Mouse (Mus musculus) forebrain, embryonic 12.5 days (tissue): ENCODE measurements at regions not wholly inside any gene's neighbourhood (a gene's known extent, or its start where the extent isn't known, plus 50 kb on each side); places are given as distances from the start of the nearest gene placed in this dataset.
"Not testable (repeated sequence)": the region's sequence is repeated elsewhere in the genome, so short reads cannot be mapped to it uniquely, and the experiment has no call there.

Experiments
- ATAC-seq: fragments of 200-750 bp; cut with Nextera tagmentation; 2 replicates; pipeline ENCODE4 v1.8.0; 2017; ENCODE audit warnings: moderate TSS enrichment; ENCODE audit not compliant: low FRiP score
- H3K27ac ChIP-seq: fragments of 300-500 bp; sonication (generic); 2 replicates; pipeline ENCODE4 v1.5.1; 2016; ENCODE audit warnings: mild to moderate bottlenecking
- H3K27me3 ChIP-seq: fragments of 300-500 bp; sonication (generic); 2 replicates; pipeline ENCODE4 v1.6.1; 2016; ENCODE audit warnings: mild to moderate bottlenecking
- H3K36me3 ChIP-seq: fragments of 300-500 bp; sonication (generic); replicated peaks from 2 replicates; pipeline ENCODE4 v1.6.1; 2016; ENCODE audit warnings: mild to moderate bottlenecking
- H3K4me1 ChIP-seq: fragments of 300-500 bp; sonication (generic); 2 replicates; pipeline ENCODE4 v1.6.1; 2016
- H3K4me2 ChIP-seq: fragments of 300-500 bp; sonication (generic); 2 replicates; pipeline ENCODE4 v1.6.1; 2016; ENCODE audit warnings: mild to moderate bottlenecking, moderate library complexity
- H3K4me3 ChIP-seq: fragments of 300-500 bp; sonication (generic); replicated peaks from 2 replicates; pipeline ENCODE4 v1.5.1; 2016; ENCODE audit warnings: mild to moderate bottlenecking
- H3K9ac ChIP-seq: fragments of 300-500 bp; sonication (generic); 2 replicates; pipeline ENCODE4 v1.6.1; 2016; ENCODE audit warnings: mild to moderate bottlenecking
- H3K9me3 ChIP-seq: fragments of 300-500 bp; sonication (generic); 2 replicates; pipeline ENCODE4 v1.6.1; 2016
- WGBS: fragments of 180-500 bp; shearing (Covaris S2); methylation state at CpG from one replicate; pipeline ENCODE4 v1.1.7; 2016; 5-methylcytosine and 5-hydroxymethylcytosine counted together

GRCm38 (mm10) chr3:17001871-17002270, 946.3 kb upstream of the Cypt12 start:
- Histone ChIP-seq H3K4me2 (no peak overlapping the region), H3K4me1 (no peaks in the 10 kb centered on the region), H3K36me3 (no peaks in the 10 kb centered on the region), H3K27me3 (no peaks in the 10 kb centered on the region), H3K9me3 (no peaks in the 10 kb centered on the region), H3K9ac (no peak overlapping the region), H3K27ac (no peak overlapping the region), H3K4me3 (no peak overlapping the region)
- no peak for ATAC-seq
- 82% methylated on average over 2 of the region's 2 CpGs for WGBS

- H3K9ac ChIP-seq = no peak overlapping the region
Observed at GRCm38 (mm10) chr3:17003136-17003535, 945.1 kb upstream of the Cypt12 start.

GRCm38 (mm10) chr3:17014184-17015048, 933.8 kb upstream of the Cypt12 start:
- Histone ChIP-seq H3K27me3 (no peaks in the 10 kb centered on the region), H3K4me3 (no peak overlapping the region), H3K4me2 (no peak overlapping the region), H3K27ac (no peak overlapping the region), H3K9me3 (no peaks in the 10 kb centered on the region), H3K36me3 (no peaks in the 10 kb centered on the region), H3K4me1 (no peaks in the 10 kb centered on the region), H3K9ac (no peak overlapping the region)
- no peak for ATAC-seq
- WGBS = 86% methylated on average over 4 of the region's 4 CpGs

More at GRCm38 (mm10) chr3:17003136-17003535, 945.1 kb upstream of the Cypt12 start:
- Histone ChIP-seq H3K4me3 (no peak overlapping the region), H3K9me3 (no peaks in the 10 kb centered on the region), H3K27me3 (no peaks in the 10 kb centered on the region), H3K4me1 (no peaks in the 10 kb centered on the region), H3K36me3 (no peaks in the 10 kb centered on the region), H3K27ac (no peak overlapping the region), H3K4me2 (no peak overlapping the region)
- 0 out of 2 replicates have a peak, but pooled peaks have one; percentile 44 for ATAC-seq
- 84% methylated on average over 3 of the region's 3 CpGs for WGBS

- Histone ChIP-seq H3K9ac (no peak overlapping the region), H3K27me3 (no peaks in the 10 kb centered on the region), H3K4me3 (no peak overlapping the region), H3K4me2 (no peak overlapping the region), H3K4me1 (no peaks in the 10 kb centered on the region), H3K27ac (no peak overlapping the region), H3K36me3 (no peaks in the 10 kb centered on the region), H3K9me3 (no peaks in the 10 kb centered on the region)
- WGBS = 90% methylated on average over 2 of the region's 2 CpGs
- ATAC-seq = no peak
Observed at GRCm38 (mm10) chr3:17050811-17051210, 897.4 kb upstream of the Cypt12 start.

GRCm38 (mm10) chr3:17058381-17058780, 889.8 kb upstream of the Cypt12 start:
- not testable (repeated sequence) for ATAC-seq, H3K36me3 ChIP-seq, H3K4me3 ChIP-seq, H3K27ac ChIP-seq, H3K4me1 ChIP-seq, H3K27me3 ChIP-seq, H3K4me2 ChIP-seq, H3K9ac ChIP-seq, H3K9me3 ChIP-seq
- 86% methylated on average over 4 of the region's 4 CpGs for WGBS

- ATAC-seq, H3K9me3 ChIP-seq, H3K4me2 ChIP-seq, H3K4me3 ChIP-seq, H3K9ac ChIP-seq, H3K36me3 ChIP-seq, H3K27me3 ChIP-seq, H3K27ac ChIP-seq, H3K4me1 ChIP-seq: not testable (repeated sequence)
Observed at GRCm38 (mm10) chr3:17106261-17106660, 841.9 kb upstream of the Cypt12 start.
